Mouse (Mus musculus): ENCODE measurements around the gene Sptbn2.
A peak's percentile ranks its signal among the peaks of the same experiment; 100 is the strongest.
"Not testable (repeated sequence)": the region's sequence is repeated elsewhere in the genome, so short reads cannot be mapped to it uniquely, and the experiment has no call there.

Gene Sptbn2

DNA sequence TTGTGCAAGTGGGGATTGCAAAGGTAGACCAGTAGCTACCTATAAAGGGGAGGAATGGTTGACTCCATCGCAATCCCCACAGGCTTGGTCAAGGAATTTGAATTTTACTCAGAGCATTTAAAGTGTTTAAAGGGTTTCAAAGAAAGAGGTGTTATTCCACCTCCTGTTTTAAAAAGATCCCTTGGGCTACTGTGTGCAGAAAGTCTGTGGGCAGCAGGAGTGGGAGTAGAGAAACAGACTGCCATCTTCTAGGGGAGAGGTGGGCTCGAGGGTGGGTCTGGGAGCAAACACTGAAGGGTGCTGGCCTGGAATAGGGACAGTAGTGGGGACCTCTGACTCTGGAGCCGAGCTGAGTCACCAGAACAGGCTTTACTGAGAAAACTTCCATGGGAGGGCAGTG, 22.1 kb downstream of the Sptbn2 start:
- DNase-seq = no peak

DNA sequence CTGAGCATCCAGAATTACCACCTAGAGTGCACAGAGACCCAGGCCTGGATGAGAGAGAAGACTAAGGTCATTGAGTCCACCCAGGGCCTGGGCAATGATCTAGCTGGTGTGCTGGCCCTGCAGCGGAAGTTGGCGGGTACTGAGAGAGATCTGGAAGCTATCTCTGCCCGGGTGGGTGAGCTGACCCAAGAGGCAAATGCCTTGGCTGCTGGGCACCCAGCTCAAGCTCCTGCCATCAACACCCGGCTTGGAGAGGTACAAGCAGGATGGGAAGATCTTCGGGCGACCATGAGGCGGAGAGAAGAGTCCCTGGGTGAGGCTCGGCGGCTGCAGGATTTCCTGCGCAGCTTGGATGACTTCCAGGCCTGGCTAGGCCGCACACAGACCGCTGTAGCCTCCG, 26.9 kb downstream of the Sptbn2 start:
- no peak for DNase-seq

DNA sequence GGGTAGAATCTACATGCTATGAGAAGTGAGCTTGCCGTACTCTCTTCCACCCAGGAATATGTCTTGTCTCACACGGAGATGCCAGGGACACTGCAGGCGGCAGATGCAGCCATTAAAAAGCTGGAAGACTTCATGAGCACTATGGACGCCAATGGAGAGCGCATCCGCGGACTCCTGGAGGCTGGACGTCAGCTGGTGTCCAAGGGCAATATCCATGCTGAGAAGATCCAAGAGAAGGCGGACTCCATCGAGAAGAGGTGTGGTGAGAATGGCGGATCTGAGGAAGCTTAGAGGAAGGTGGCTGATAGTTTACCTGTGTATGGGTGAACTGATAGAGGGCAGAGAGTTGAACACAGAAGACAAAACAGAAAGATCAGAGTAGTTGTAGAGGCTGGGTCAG, 28.1 kb downstream of the Sptbn2 start:
- DNase-seq = no peak

GRCm38 (mm10) chr19:4739762-4740161, 28.8 kb downstream of the Sptbn2 start:
- DNase-seq = no peak

GRCm38 (mm10) chr19:4741482-4741881, 30.5 kb downstream of the Sptbn2 start:
- DNase-seq = no peak

DNA sequence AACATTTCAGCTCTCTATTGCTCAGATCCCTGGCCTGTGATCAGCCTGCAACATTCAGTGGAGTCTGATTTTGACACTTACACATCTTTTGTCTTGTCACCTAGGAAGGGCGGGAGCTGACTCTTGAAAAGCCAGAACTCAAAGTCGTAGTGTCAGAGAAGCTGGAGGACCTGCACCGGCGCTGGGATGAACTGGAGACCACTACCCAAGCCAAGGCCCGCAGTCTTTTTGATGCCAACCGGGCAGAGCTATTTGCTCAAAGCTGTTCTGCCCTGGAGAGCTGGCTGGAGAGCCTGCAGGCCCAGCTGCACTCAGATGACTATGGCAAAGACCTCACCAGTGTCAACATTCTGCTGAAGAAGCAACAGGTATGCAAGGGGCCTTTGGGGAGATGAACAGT, 31.3 kb downstream of the Sptbn2 start:
- DNase-seq = no peak

GRCm38 (mm10) chr19:4743524-4743923, 32.6 kb downstream of the Sptbn2 start:
- DNase-seq = no peak

- no peak for DNase-seq
Measured at GRCm38 (mm10) chr19:4744026-4744425, 33.1 kb downstream of the Sptbn2 start.

DNA sequence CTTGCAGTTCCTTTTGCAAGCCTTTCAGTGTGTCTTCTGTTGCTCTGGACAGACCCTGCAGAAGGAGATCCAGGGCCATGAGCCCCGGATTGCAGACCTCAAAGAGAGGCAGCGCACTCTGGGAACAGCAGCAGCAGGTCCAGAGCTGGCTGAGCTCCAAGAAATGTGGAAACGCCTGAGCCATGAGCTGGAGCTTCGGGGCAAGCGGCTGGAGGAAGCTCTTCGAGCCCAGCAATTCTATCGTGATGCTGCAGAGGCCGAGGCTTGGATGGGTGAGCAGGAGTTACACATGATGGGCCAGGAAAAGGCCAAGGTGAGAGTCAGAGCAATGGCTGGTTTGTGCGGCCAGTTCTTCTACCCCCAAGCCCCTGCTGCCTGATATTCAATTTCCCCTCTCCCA, 34.1 kb downstream of the Sptbn2 start:
- DNase-seq = no peak

DNA sequence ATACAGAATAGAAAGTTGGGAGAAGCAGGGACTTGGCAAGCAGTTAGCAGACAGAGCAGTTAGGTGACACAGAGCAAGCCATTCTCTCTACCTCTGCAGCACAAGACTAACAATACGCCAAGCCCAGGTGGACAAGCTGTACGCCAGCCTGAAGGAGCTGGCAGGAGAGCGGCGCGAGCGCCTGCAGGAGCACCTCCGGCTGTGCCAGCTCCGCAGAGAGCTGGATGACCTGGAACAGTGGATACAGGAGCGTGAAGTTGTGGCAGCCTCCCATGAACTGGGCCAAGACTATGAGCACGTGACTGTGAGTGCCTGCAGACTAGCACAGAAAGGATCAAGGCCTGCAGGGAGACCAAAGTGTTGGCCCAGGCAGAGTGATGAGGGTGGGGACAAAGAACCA, 34.7 kb downstream of the Sptbn2 start:
- no peak for DNase-seq

GRCm38 (mm10) chr19:4746611-4747010, 35.6 kb downstream of the Sptbn2 start:
- no peak for DNase-seq

GRCm38 (mm10) chr19:4747631-4748312, 36.8 kb downstream of the Sptbn2 start:
- no peak for DNase-seq

GRCm38 (mm10) chr19:4748493-4748892, 37.5 kb downstream of the Sptbn2 start:
- no peak for DNase-seq

- DNase-seq = no peak
Measured at GRCm38 (mm10) chr19:4749975-4750374, 39.0 kb downstream of the Sptbn2 start.

DNA sequence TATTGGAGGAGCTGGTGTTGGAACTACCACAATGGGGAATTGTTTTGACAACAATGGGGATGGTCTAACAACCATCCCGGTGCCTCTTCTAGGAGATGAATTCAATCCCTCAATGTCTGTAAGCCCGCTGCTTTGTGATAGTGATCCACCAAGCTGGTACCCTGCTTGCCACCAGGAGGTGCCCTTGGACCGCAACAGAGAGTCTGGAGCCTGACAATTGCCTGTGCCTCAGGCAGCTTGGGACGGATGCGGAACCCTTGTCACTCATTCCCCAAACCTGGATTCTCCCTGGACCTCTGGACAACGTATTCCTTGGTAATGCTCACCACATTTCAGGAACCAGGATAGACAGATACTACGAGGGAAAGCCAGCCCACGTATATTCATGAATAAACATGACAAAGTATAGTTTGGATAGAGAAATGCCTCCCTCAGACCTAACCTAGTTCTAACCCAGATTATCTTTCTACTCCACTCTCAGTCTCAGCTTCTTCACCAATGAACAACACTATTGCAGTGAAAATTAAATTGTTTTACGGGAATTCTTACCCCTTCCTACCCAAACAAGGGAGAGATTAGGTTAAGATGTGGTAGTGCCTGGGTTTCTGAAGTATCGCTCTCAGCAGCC, 44.7 kb downstream of the Sptbn2 start:
- DNase-seq = peak; percentile 89

- peak; percentile 96 for DNase-seq
Measured at GRCm38 (mm10) chr19:4756193-4756911, 45.4 kb downstream of the Sptbn2 start, which contains the start of gene Rbm4b. Gene Rbm4b, plus strand, starts transcription at chr19:4756497.

DNA sequence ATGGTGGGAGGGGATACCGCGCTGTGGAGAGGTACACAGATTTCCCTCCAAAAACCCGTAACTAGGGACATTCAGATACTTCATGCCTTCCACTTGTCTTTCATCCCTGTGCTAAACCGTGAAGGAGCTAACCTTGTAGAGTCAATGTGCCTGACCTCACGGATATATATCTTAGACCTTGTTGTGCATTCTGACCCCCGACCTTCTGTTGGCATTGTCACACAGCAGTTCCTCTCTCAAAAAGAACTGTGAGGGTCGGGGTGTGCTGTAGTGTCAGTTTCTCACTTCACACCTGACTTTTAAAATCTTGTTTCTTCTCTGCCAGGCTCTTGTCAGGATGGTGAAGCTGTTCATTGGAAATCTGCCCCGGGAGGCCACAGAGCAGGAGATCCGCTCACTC, 46.0 kb downstream of the Sptbn2 start:
- no peak for DNase-seq

- not testable (repeated sequence) for DNase-seq
Measured at GRCm38 (mm10) chr19:4760544-4760943, 49.6 kb downstream of the Sptbn2 start.

DNA sequence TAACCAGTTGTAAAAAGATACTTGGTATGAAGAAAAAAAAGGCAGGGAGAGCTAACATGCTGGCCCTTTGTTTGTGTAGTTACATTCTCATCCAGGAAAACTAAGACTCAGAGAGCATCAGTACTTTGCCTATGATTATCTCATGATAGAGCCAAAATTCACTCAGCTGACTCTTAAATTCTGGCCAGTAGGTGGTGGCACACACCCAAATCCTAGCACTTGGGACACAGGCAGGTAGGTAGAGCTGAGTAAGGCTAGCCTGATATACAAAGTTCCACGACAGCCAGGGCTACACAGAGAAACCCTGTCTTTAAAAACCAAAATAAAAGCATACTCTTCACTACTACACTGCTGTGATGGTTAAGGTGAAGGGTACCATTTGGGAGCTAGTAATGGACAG, 51.9 kb downstream of the Sptbn2 start:
- DNase-seq = no peak

GRCm38 (mm10) chr19:4767507-4768148, 56.7 kb downstream of the Sptbn2 start:
- no peak for DNase-seq

DNA sequence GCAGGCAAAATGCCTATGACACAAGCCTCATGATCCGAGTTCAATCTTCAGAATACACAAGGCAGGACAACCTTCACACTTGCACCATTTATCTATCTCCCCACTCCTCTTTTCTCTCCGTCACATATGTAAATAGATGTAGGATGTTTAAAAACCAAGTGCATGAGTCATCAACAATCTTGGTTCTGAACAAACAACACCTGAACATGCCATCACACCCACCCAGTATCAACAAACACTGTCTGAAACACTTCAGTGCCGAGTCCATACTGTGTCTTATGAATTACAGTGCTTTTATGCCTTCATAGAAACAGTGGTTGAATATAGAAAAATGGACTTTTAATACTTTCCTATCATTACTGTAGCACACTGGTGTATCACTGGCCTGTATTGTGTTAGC, 61.8 kb downstream of the Sptbn2 start:
- no peak for DNase-seq

DNA sequence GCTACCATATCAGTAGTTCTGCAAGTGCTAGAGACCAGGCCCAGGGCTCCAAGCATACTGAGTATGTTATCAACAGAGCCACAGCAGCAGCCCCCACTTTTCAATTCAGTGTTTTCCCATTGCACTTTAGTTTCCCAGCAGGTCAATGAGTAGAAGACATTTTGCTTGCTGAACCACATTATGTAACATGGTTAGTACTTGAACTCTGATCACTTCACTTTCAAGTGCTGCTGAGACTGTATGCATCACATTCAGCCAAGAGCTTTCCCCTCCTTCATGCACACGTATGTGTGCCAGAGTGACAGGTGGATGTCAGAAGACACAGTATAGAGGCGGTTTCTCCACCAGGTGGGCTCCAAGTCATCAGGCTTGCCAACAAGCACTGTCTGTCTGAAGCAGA, 71.9 kb downstream of the Sptbn2 start:
- no peak for DNase-seq

DNA sequence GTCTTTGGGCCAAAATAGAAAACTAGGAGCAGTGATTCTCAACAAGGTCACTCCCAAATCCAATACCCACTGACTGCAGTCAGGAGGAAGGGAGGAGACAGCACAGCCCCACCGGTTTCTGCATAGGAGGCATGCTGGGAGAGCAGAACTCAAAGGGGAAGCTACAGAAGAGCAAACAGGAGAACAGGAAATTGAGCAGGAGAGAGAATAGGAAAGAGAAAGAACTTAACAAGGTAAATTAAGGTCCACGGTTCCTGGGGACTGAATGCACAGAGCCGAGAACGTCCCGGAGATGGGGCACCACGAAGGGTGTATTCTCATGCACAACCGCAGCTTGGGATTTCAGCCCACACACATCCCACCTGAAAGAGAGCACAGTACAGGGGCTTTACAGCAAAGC, 74.2 kb downstream of the Sptbn2 start:
- no peak for DNase-seq

DNA sequence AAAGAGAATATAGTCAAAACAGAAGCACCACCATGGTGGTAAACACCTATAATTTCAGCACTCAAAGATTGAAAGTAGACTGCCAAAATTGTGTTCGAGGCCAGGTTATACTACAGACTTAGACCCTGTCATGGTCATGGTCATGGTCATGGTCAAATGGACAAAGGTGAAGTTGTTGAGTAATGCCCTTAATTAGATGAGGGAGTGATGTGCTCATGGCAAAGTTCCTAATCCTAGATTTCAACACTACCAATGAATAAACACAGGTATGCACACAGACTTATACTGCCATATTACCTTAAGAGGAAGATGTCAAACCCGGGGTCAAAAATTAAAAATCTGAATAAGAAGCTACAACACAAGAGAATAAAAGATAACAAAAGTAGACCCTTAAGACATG, 75.3 kb downstream of the Sptbn2 start:
- DNase-seq = no peak

Measured in liver (tissue).